Mouse (Mus musculus): Measurements from ENCODE around the gene D930048N14Rik. TPM values are rescaled to one million over a fixed set of nuclear protein-coding genes. Genes with fewer than 3 reads are reported as not detected.
A peak's percentile ranks its signal among the peaks of the same experiment; 100 is the strongest.
"Not testable (repeated sequence)": the region's sequence is repeated elsewhere in the genome, so short reads cannot be mapped to it uniquely, and the experiment has no call there.

Gene D930048N14Rik
- polyA plus RNA-seq, 1 experiment from 2014 or later = 2.6 TPM

DNA sequence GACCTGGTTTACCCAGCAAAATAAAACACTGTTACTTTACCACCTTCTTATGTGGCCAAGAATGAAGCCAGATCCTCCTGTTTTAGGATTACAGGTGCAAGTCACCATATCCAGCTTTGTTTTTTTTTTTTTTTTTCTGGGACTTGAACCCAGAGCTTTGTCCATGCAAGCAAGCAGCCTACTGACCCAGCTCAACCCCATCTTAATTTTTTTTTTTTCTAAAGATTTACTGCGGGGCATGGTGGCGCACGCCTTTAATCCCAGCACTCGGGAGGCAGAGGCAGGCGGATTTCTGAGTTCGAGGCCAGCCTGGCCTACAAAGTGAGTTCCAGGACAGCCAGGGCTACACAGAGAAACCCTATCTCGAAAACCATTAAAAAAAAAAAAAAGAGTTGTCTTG, 34.6 kb upstream of the D930048N14Rik start:
- H3K9ac ChIP-seq = peak overlapping the region; percentile 77
- 89% methylated on average over 7 of the region's 7 CpGs for WGBS

DNA sequence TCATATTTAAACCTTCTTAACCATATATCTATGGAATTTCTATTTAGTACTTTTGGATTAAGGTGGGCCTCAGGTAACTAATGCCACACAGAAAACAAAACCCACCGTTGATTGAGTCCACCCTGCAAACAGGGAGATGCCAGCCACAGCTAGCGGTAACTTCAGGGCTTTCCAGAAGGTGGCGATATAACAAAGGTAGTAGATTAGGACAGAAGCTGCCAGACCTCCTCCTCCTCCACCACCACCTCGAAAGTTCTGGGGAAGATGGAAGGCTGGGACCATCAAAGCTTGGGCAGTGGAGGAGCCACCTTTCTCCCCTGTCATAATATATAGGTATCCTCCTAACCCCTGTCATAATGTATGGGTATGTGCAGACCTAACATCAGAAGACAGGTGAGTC, 33.1 kb upstream of the D930048N14Rik start:
- peaks cover 31% of the 10 kb centered on the region for H3K4me1 ChIP-seq
- no peak overlapping the region for H3K4me3 ChIP-seq
- no peak for ATAC-seq (ENCODE audit: insufficient number of reproducible peaks, insufficient read depth, low FRiP score, low TSS enrichment, low read depth)
- H3K9ac ChIP-seq = no peak overlapping the region
- WGBS = 5% methylated on average over 4 of the region's 4 CpGs
- no peak overlapping the region for H3K27ac ChIP-seq
- H3K4me2 ChIP-seq = no peak overlapping the region
- H3K9me3 ChIP-seq = no peaks in the 10 kb centered on the region
- H3K36me3 ChIP-seq = peaks cover 15% of the 10 kb centered on the region
- no peaks in the 10 kb centered on the region for H3K27me3 ChIP-seq

More for the DNA sequence above, 34.6 kb upstream of the D930048N14Rik start:
- not testable (repeated sequence) for ATAC-seq (ENCODE audit: insufficient number of reproducible peaks, insufficient read depth, low FRiP score, low TSS enrichment, low read depth); H3K27me3 ChIP-seq; H3K36me3 ChIP-seq; H3K9me3 ChIP-seq
- Histone ChIP-seq H3K4me2 (peak overlapping the region; percentile 73), H3K4me3 (peak overlapping the region; percentile 45), H3K4me1 (peaks cover 28% of the 10 kb centered on the region), H3K27ac (peak overlapping the region; percentile 85; the same call in 1 of the 2 replicates)

DNA sequence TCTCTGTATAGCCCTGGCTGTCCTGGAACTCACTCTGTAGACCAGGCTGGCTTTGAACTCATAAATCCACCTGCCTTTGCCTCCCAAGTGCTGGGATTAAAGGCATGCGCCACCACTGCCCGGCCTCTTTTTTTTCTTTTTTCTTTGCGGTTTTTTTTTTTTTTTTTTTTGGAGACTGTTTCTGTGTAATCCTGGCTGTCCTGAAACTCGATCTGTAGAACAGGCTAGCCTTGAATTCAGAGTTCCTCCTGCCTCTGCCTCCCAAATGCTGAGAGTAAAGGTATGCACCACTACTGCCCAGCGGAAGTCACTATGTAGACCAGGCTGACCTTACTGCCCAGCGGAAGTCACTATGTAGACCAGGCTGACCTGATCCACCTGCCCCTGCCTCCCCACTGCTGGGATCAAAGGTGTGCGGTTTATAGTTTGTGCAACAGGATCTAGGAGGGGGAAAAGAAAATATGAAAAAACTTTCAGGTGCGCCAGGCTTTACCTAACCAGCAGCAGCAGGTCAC, 31.8 kb upstream of the D930048N14Rik start:
- Histone ChIP-seq H3K36me3 (peaks cover 28% of the 10 kb centered on the region), H3K27ac (no peak overlapping the region), H3K4me2 (peak overlapping the region; percentile 72), H3K4me3 (peak overlapping the region; percentile 83), H3K9ac (peak overlapping the region; percentile 80; the same call in 1 of the 2 replicates), H3K4me1 (peaks cover 31% of the 10 kb centered on the region), H3K9me3 (no peaks in the 10 kb centered on the region), H3K27me3 (no peaks in the 10 kb centered on the region)
- ATAC-seq (ENCODE audit: insufficient number of reproducible peaks, insufficient read depth, low FRiP score, low TSS enrichment, low read depth) = no peak
- WGBS = 58% methylated on average over 8 of the region's 8 CpGs

- Histone ChIP-seq H3K27ac (no peak within 1 kb of the TSS), H3K36me3 (peaks cover 34% of the 10 kb centered on the region), H3K4me1 (peaks cover 28% of the 10 kb centered on the region), H3K9me3 (no peaks in the 10 kb centered on the region), H3K9ac (peak within 1 kb of the TSS; percentile 80), H3K27me3 (no peaks in the 10 kb centered on the region), H3K4me2 (peak within 1 kb of the TSS; percentile 72), H3K4me3 (peak within 1 kb of the TSS; percentile 83)
- under 1% methylated on average over 51 of the region's 51 CpGs for WGBS
- ATAC-seq (ENCODE audit: insufficient number of reproducible peaks, insufficient read depth, low FRiP score, low TSS enrichment, low read depth) = peak; percentile 89
These were observed 31.2 kb upstream of the D930048N14Rik start, which contains the start of gene Nhp2 for GRCm38 (mm10) chr11:51619409-51620060. Gene Nhp2 (plus strand): TSS chr11:51619735.

GRCm38 (mm10) chr11:51620084-51620483, 30.7 kb upstream of the D930048N14Rik start:
- 1% methylated on average over 11 of the region's 11 CpGs for WGBS
- H3K4me2 ChIP-seq = peak overlapping the region; percentile 72
- peak overlapping the region; percentile 83 for H3K4me3 ChIP-seq
- H3K27me3 ChIP-seq = no peaks in the 10 kb centered on the region
- no peak overlapping the region for H3K27ac ChIP-seq
- peak overlapping the region; percentile 80 for H3K9ac ChIP-seq
- no peaks in the 10 kb centered on the region for H3K9me3 ChIP-seq
- H3K36me3 ChIP-seq = peaks cover 39% of the 10 kb centered on the region
- ATAC-seq (ENCODE audit: insufficient number of reproducible peaks, insufficient read depth, low FRiP score, low TSS enrichment, low read depth) = no peak
- H3K4me1 ChIP-seq = peaks cover 23% of the 10 kb centered on the region

DNA sequence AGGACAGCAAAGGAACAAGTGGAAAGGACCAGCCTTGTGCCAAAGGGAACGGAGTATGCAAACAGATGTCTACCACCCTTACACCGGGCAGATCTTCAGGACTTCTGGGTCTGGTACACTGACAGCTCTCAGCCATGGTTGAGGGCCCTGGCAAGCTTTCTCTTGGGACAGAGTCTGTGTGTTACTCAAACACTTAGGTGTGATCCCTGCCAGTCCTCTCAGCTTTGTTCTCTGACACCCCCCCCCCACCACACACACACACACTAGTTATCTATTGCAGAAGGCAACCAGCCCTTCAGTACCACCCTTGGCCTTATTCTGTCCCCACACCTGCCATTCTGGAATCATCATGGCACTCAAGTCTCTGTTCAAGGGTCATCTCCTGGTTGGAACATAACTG, 29.0 kb upstream of the D930048N14Rik start:
- no peaks in the 10 kb centered on the region for H3K9me3 ChIP-seq
- peaks cover 54% of the 10 kb centered on the region for H3K36me3 ChIP-seq
- H3K9ac ChIP-seq = no peak overlapping the region
- no peak for ATAC-seq (ENCODE audit: insufficient number of reproducible peaks, insufficient read depth, low FRiP score, low TSS enrichment, low read depth)
- H3K27ac ChIP-seq = no peak overlapping the region
- peaks cover 13% of the 10 kb centered on the region for H3K4me1 ChIP-seq
- WGBS = 90% methylated on average over 2 of the region's 2 CpGs
- no peaks in the 10 kb centered on the region for H3K27me3 ChIP-seq
- H3K4me2 ChIP-seq = no peak overlapping the region
- no peak overlapping the region for H3K4me3 ChIP-seq

- Histone ChIP-seq H3K4me1 (peaks cover 13% of the 10 kb centered on the region), H3K27ac (no peak overlapping the region), H3K4me2 (no peak overlapping the region), H3K9me3 (no peaks in the 10 kb centered on the region), H3K9ac (no peak overlapping the region), H3K27me3 (no peaks in the 10 kb centered on the region), H3K4me3 (no peak overlapping the region), H3K36me3 (peaks cover 67% of the 10 kb centered on the region)
- WGBS = 82% methylated on average over 7 of the region's 7 CpGs
- ATAC-seq (ENCODE audit: insufficient number of reproducible peaks, insufficient read depth, low FRiP score, low TSS enrichment, low read depth) = no peak
These were observed 27.7 kb upstream of the D930048N14Rik start for GRCm38 (mm10) chr11:51622971-51623491.

GRCm38 (mm10) chr11:51625187-51625820, 25.4 kb upstream of the D930048N14Rik start:
- Histone ChIP-seq H3K36me3 (peaks cover 79% of the 10 kb centered on the region), H3K27ac (no peak overlapping the region), H3K4me1 (peaks cover 11% of the 10 kb centered on the region), H3K4me2 (no peak overlapping the region), H3K9ac (0 out of 2 replicates have a peak overlapping the region, but pooled peaks have one; percentile 16), H3K4me3 (no peak overlapping the region), H3K9me3 (no peaks in the 10 kb centered on the region), H3K27me3 (no peaks in the 10 kb centered on the region)
- no peak for ATAC-seq (ENCODE audit: insufficient number of reproducible peaks, insufficient read depth, low FRiP score, low TSS enrichment, low read depth)
- 83% methylated on average over 5 of the region's 5 CpGs for WGBS

- H3K36me3 ChIP-seq = peaks cover 67% of the 10 kb centered on the region
- 92% methylated on average over 9 of the region's 9 CpGs for WGBS
These were observed 23.3 kb upstream of the D930048N14Rik start for GRCm38 (mm10) chr11:51627425-51627824.

DNA sequence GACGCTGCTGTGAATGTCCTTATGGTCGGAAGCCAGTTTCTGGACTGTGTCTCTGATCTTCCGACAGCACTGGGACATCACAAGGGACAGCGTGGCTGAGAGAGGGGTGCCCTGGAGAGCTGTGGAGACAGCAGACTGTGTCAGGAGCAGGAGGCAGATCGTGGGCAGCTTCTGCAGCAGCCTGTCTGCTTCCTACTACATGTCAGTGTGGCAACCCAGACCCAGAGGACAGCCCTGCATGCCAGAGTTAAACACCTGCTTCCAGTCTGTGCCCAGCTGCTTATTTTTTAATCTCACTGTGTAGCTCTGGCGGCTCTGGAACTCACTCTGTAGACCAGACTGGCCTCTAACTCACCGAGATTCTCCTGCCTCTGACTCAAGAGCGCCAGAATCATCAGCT, 22.8 kb upstream of the D930048N14Rik start:
- no peak overlapping the region for H3K27ac ChIP-seq
- no peaks in the 10 kb centered on the region for H3K4me1 ChIP-seq
- H3K4me3 ChIP-seq = no peak overlapping the region
- no peak overlapping the region for H3K4me2 ChIP-seq
- H3K27me3 ChIP-seq = no peaks in the 10 kb centered on the region
- 84% methylated on average over 8 of the region's 8 CpGs for WGBS
- H3K36me3 ChIP-seq = peaks cover 62% of the 10 kb centered on the region
- no peaks in the 10 kb centered on the region for H3K9me3 ChIP-seq
- no peak overlapping the region for H3K9ac ChIP-seq
- ATAC-seq (ENCODE audit: insufficient number of reproducible peaks, insufficient read depth, low FRiP score, low TSS enrichment, low read depth) = no peak

More at GRCm38 (mm10) chr11:51627425-51627824, 23.3 kb upstream of the D930048N14Rik start:
- H3K9me3 ChIP-seq = no peaks in the 10 kb centered on the region
- H3K4me2 ChIP-seq = no peak overlapping the region
- no peak for ATAC-seq (ENCODE audit: insufficient number of reproducible peaks, insufficient read depth, low FRiP score, low TSS enrichment, low read depth)
- no peak overlapping the region for H3K4me3 ChIP-seq
- H3K9ac ChIP-seq = no peak overlapping the region
- H3K4me1 ChIP-seq = no peaks in the 10 kb centered on the region
- H3K27ac ChIP-seq = no peak overlapping the region
- H3K27me3 ChIP-seq = no peaks in the 10 kb centered on the region

DNA sequence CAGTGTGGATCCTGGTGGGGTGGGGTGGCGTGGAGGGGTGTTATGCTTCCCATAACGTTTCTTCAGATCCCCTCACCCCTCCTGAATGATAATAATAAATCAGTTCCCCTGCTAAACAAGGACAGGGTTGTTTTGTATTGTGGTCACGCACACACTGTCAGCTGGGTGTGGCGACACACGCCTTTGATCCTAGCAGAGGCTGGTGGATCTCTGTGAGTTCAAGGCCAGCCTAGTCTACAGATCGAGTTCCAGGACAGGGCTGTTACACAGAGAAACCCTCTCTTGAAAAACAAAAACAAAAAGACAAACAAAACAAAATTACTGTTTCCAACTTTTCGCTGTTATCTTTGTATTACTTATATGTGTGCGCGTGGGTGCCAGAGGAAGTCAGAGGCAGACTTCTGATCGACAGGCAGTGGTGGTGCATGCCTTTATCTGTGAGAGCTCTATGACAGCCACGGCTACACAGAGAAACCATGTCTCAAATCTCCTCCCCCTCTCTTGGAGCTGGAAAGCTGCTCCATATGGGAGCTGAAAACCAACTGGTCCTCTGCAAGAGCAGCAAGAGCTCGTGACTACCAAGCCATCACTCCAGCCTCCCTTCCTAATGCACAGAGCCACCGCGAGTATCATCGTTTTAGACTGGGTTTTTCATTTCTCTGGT, 21.0 kb upstream of the D930048N14Rik start:
- 84% methylated on average over 15 of the region's 15 CpGs for WGBS
- Histone ChIP-seq H3K27me3 (no peaks in the 10 kb centered on the region), H3K4me1 (peaks cover 7% of the 10 kb centered on the region), H3K27ac (no peak overlapping the region), H3K9ac (no peak overlapping the region), H3K9me3 (no peaks in the 10 kb centered on the region), H3K4me3 (no peak overlapping the region), H3K36me3 (peaks cover 43% of the 10 kb centered on the region), H3K4me2 (no peak overlapping the region)
- ATAC-seq (ENCODE audit: insufficient number of reproducible peaks, insufficient read depth, low FRiP score, low TSS enrichment, low read depth) = no peak
